Mouse (Mus musculus): Measurements from ENCODE around the gene Ank3. TPM values are rescaled to one million over a fixed set of nuclear protein-coding genes. Genes with fewer than 3 reads are reported as not detected.

Ank3 gene
- polyA plus RNA-seq, 1 experiment from 2014 or later: 136 TPM

DNA sequence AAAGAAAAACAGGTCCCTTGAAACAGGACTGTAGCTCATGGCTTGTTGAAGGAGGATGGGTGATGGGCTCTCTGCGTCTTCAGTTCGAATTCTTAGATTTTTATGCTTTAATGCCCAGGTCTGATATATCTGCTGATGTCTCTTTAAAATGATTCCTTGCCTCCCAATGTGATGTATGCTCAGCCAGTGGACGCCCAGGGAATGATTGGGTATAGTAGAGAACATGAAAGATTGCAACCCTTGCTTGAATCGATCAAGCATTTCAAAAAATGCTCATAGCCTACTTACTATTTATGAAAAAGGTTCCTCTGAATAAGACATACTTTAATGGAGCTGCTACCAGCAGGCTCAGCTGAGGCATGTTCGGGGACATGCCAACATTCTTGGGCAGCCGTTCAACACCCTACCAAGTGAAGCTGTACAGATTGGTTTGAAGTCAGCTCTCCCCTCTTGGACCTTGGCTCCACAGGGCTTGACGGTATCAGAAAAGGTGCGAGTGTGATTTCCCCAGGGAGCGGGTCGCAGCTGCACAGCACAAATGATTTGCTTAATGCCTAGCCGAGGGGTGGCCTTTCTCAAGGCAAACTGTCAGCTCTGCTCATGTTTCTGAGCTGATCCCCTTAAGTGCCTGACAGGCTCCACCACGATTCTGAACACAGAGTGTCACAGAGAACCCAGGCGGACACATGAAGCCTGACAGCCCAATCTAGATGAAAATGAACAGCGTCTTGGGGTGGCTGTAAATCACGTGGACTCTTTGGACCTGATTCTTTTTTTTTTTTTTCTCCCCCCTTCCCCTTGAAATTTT, 136.8 kb downstream of the Ank3 start:
- 22% methylated on average over 15 of the region's 15 CpGs for WGBS

DNA sequence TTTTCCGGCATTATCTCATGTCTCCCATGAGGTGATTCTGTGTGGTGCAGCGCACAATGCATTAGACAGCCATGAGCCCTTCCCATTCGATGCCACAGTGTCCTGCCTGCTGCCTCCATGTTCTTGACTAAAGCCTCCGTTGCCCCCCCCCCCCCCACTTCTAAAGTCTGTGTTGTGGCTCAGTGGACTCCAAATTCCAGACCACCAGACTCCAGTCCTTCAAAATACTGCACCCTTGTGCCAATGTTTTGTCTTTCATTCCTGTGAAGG, 137.3 kb downstream of the Ank3 start:
- WGBS: 27% methylated on average over 4 of the region's 4 CpGs
- peak overlapping the region; percentile 68 for H3K4me2 ChIP-seq (replicated peaks)
- no peaks in the 10 kb centered on the region for H3K9me3 ChIP-seq (ENCODE audit: control insufficient read depth, low read length)
- peaks cover 28% of the 10 kb centered on the region for H3K4me1 ChIP-seq (replicated peaks; ENCODE audit: control insufficient read depth, insufficient read depth, low read length)
- peak overlapping the region; percentile 67 for H3K4me3 ChIP-seq (replicated peaks; ENCODE audit: low read length)
- H3K9ac ChIP-seq: peak overlapping the region; percentile 93
- peak; percentile 25 for ATAC-seq (ENCODE audit: low FRiP score)
- H3K27ac ChIP-seq: peak overlapping the region; percentile 93
- DNase-seq (ENCODE audit: low spot score): no peak
- H3K36me3 ChIP-seq (replicated peaks; ENCODE audit: control insufficient read depth, insufficient read depth): no peaks in the 10 kb centered on the region
- H3K27me3 ChIP-seq (ENCODE audit: control insufficient read depth, insufficient read depth, low read length): no peaks in the 10 kb centered on the region

More for the DNA sequence above, 136.8 kb downstream of the Ank3 start:
- H3K9me3 ChIP-seq (ENCODE audit: control insufficient read depth, low read length): no peaks in the 10 kb centered on the region
- H3K4me1 ChIP-seq (replicated peaks; ENCODE audit: control insufficient read depth, insufficient read depth, low read length): peaks cover 28% of the 10 kb centered on the region
- H3K27me3 ChIP-seq (ENCODE audit: control insufficient read depth, insufficient read depth, low read length): no peaks in the 10 kb centered on the region
- peak overlapping the region; percentile 93 for H3K9ac ChIP-seq
- no peaks in the 10 kb centered on the region for H3K36me3 ChIP-seq (replicated peaks; ENCODE audit: control insufficient read depth, insufficient read depth)
- DNase-seq (ENCODE audit: low spot score): peak; percentile 71
- peak overlapping the region; percentile 67 for H3K4me3 ChIP-seq (replicated peaks; ENCODE audit: low read length)
- H3K4me2 ChIP-seq (replicated peaks): peak overlapping the region; percentile 68
- peak; percentile 70 for ATAC-seq (ENCODE audit: low FRiP score)
- H3K27ac ChIP-seq: peak overlapping the region; percentile 93

DNA sequence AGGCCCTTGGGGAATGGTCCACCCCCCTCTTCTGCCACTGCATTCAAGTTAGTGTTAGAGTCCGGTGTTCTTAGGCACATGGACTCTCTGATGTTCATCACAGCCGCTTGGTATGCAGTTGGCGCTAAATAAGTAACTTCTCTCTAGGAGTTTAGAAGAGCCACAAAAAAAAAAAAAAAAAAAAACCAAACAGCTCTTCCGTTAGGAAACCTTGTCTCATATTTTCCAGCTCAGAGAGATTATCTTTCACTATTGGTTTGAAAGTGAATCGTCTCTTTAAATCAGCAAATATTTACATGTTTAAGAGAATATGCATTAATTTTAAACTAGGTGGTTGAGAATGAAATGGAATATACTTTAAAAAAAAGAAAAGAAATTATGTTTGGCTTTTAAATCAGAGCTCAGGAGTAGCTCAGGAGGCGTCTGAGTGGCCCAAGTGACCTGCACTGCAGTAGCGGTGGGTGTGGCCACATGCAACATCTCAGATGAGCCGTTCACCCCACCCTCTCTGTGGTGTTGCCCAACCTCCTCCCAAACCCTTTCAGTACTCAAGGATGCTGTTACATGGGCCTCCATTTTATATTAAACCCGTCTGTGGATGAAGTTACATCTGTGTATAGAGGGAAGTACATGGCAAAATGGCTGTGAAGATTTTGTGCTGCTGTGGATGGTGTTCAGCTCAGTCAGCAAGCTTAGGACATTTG, 138.0 kb downstream of the Ank3 start:
- no peaks in the 10 kb centered on the region for H3K27me3 ChIP-seq (ENCODE audit: control insufficient read depth, insufficient read depth, low read length)
- ATAC-seq (ENCODE audit: low FRiP score): no peak
- H3K36me3 ChIP-seq (replicated peaks; ENCODE audit: control insufficient read depth, insufficient read depth): no peaks in the 10 kb centered on the region
- peak overlapping the region; percentile 93 for H3K27ac ChIP-seq
- peak overlapping the region; percentile 68 for H3K4me2 ChIP-seq (replicated peaks)
- H3K4me1 ChIP-seq (replicated peaks; ENCODE audit: control insufficient read depth, insufficient read depth, low read length): peaks cover 28% of the 10 kb centered on the region
- peak overlapping the region; percentile 93 for H3K9ac ChIP-seq
- peak overlapping the region; percentile 67 for H3K4me3 ChIP-seq (replicated peaks; ENCODE audit: low read length)
- DNase-seq (ENCODE audit: low spot score): no peak
- H3K9me3 ChIP-seq (ENCODE audit: control insufficient read depth, low read length): no peaks in the 10 kb centered on the region
- 50% methylated on average over 9 of the region's 9 CpGs for WGBS

DNA sequence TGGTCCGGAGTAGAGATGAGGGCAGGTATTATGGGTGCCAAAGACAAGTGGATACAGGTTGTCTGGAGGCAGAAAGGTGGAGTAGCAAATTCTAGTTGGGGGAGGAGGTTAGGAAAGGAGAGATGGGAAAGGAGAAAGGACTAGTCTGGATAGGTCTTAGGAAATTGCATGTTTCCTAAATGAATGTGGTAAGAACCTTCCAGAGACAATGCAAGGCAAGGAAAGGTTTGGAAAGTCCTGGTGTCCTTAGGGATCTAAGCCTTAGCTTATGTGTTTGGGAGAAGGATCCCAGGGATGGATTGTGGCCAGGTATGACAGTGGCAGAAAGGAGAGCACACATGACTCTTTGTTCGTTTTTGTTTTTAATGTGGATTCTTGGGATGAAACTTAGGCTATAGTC, 139.7 kb downstream of the Ank3 start:
- Histone ChIP-seq H3K4me1 (replicated peaks; ENCODE audit: control insufficient read depth, insufficient read depth, low read length) (peaks cover 16% of the 10 kb centered on the region), H3K36me3 (replicated peaks; ENCODE audit: control insufficient read depth, insufficient read depth) (no peaks in the 10 kb centered on the region), H3K9me3 (ENCODE audit: control insufficient read depth, low read length) (no peaks in the 10 kb centered on the region), H3K27ac (no peak overlapping the region), H3K27me3 (ENCODE audit: control insufficient read depth, insufficient read depth, low read length) (no peaks in the 10 kb centered on the region), H3K4me2 (replicated peaks) (peak overlapping the region; percentile 68), H3K9ac (no peak overlapping the region), H3K4me3 (replicated peaks; ENCODE audit: low read length) (no peak overlapping the region; the same call in 1 of the 2 replicates)
- DNase-seq (ENCODE audit: low spot score): no peak
- no peak for ATAC-seq (ENCODE audit: low FRiP score)
- WGBS: 86% methylated on average over 2 of the region's 2 CpGs

DNA sequence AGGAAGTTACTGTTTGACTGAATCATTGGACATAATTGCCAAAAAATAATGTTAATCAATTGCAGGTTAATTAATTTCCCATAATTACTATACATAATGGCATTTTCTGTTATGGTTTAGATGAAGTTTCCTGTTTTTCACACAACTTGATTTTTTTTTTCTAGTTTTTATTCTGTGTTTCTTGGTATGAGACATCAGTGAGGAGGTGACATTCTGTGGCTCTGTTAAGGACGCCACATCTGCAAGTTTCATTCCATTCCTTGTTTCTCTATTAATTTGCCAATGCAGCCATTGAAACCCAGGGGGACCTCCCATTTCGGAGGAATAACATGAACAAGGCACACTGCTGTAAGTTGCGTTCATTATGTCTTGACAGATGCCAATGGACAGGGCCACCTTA, 143.9 kb downstream of the Ank3 start:
- no peaks in the 10 kb centered on the region for H3K9me3 ChIP-seq (ENCODE audit: control insufficient read depth, low read length)
- DNase-seq (ENCODE audit: low spot score) (no peak), ATAC-seq (ENCODE audit: low FRiP score) (no peak)
- no peak overlapping the region for H3K9ac ChIP-seq
- H3K4me1 ChIP-seq (replicated peaks; ENCODE audit: control insufficient read depth, insufficient read depth, low read length): peaks cover 15% of the 10 kb centered on the region
- no peaks in the 10 kb centered on the region for H3K27me3 ChIP-seq (ENCODE audit: control insufficient read depth, insufficient read depth, low read length)
- H3K4me2 ChIP-seq (replicated peaks): no peak overlapping the region
- no peaks in the 10 kb centered on the region for H3K36me3 ChIP-seq (replicated peaks; ENCODE audit: control insufficient read depth, insufficient read depth)
- WGBS: 71% methylated on average over 3 of the region's 3 CpGs
- H3K27ac ChIP-seq: no peak overlapping the region
- no peak overlapping the region for H3K4me3 ChIP-seq (replicated peaks; ENCODE audit: low read length)

DNA sequence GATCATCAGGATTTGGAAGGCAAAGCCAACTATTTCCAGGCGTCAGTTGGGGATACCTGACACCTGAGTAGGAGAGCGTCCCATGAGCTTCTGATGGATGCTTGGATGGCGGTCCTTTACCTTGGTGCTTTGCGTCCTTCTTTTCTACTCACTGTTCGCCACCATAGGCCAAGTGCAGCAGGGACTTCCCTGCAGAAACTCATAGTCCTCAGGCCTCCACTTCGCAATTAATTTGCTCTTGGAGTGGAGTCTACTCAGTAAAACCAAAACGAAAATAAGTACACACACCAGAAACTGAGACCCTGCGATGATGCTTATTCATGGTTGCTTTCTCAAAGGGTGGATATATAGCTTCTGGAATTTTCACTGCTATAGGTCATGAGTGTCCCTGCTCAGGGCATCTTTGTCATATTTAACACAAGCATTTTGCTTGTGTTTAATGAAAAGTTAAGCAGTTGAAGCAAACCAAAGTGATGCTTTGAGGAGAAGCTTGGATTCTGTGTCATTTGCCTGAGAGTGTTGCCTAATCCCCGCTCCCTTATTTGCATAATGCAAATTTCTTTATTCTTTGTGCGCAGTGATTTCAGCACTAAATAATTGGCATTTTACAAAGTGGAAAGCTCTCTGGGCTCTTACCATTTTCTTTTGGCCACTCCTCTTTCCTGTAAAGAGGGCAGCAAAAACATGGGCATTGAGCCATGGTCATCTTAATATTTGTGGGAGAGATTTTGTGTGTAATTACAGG, 145.5 kb downstream of the Ank3 start:
- Histone ChIP-seq H3K27ac (no peak overlapping the region), H3K9me3 (ENCODE audit: control insufficient read depth, low read length) (no peaks in the 10 kb centered on the region), H3K27me3 (ENCODE audit: control insufficient read depth, insufficient read depth, low read length) (no peaks in the 10 kb centered on the region), H3K4me3 (replicated peaks; ENCODE audit: low read length) (no peak overlapping the region), H3K4me2 (replicated peaks) (no peak overlapping the region), H3K9ac (no peak overlapping the region), H3K36me3 (replicated peaks; ENCODE audit: control insufficient read depth, insufficient read depth) (no peaks in the 10 kb centered on the region), H3K4me1 (replicated peaks; ENCODE audit: control insufficient read depth, insufficient read depth, low read length) (no peaks in the 10 kb centered on the region)
- 89% methylated on average over 10 of the region's 10 CpGs for WGBS
- DNase-seq (ENCODE audit: low spot score): no peak
- no peak for ATAC-seq (ENCODE audit: low FRiP score)

DNA sequence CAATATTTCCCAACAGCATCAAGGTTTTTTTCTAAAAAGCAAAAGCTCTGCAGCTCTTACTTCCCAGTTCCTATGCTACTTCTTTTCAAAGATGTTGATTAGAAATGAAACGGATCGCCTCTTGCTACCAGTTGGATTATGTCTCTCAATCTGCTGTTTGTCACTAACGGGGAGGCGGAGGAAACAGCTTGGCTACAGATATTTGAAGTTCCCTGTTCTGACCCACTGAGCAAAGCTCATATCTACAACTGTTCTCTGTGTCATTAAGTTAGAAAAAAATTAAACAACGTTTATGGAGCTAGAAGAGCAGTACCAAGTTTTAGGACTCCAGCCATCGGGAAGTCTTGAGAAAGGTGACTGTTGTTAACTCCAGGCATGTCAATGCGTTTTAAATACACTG, 146.1 kb downstream of the Ank3 start:
- Histone ChIP-seq H3K9me3 (ENCODE audit: control insufficient read depth, low read length) (no peaks in the 10 kb centered on the region), H3K27ac (no peak overlapping the region), H3K4me3 (replicated peaks; ENCODE audit: low read length) (no peak overlapping the region), H3K9ac (no peak overlapping the region), H3K4me1 (replicated peaks; ENCODE audit: control insufficient read depth, insufficient read depth, low read length) (no peaks in the 10 kb centered on the region), H3K27me3 (ENCODE audit: control insufficient read depth, insufficient read depth, low read length) (no peaks in the 10 kb centered on the region), H3K36me3 (replicated peaks; ENCODE audit: control insufficient read depth, insufficient read depth) (no peaks in the 10 kb centered on the region), H3K4me2 (replicated peaks) (no peak overlapping the region)
- DNase-seq (ENCODE audit: low spot score) (no peak), ATAC-seq (ENCODE audit: low FRiP score) (no peak)
- WGBS: 89% methylated on average over 7 of the region's 7 CpGs

DNA sequence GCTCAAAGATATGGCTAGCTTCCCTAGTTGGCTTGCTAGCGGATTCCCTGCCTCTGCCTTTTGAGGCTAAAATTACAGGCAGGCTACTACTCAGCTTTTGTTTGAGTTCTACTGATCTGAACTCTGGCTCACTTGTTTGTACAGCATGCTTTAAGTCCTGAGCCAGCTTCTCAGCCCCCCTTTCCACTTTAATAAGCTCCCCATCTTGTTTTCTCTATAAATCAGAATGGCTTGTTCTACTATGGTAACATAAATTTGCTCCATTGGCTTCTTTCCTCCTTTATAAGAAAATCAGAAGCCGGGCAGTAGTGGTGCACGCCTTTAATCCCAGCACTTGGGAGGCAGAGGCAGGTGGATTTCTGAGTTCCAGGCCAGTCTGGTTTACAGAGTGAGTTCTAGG, 147.4 kb downstream of the Ank3 start:
- Histone ChIP-seq H3K4me1 (replicated peaks; ENCODE audit: control insufficient read depth, insufficient read depth, low read length) (no peaks in the 10 kb centered on the region), H3K27ac (no peak overlapping the region), H3K4me3 (replicated peaks; ENCODE audit: low read length) (no peak overlapping the region), H3K9me3 (ENCODE audit: control insufficient read depth, low read length) (no peaks in the 10 kb centered on the region), H3K4me2 (replicated peaks) (no peak overlapping the region), H3K36me3 (replicated peaks; ENCODE audit: control insufficient read depth, insufficient read depth) (no peaks in the 10 kb centered on the region), H3K27me3 (ENCODE audit: control insufficient read depth, insufficient read depth, low read length) (no peaks in the 10 kb centered on the region), H3K9ac (no peak overlapping the region)
- no peak for DNase-seq (ENCODE audit: low spot score)
- ATAC-seq (ENCODE audit: low FRiP score): no peak
- 91% methylated on average over 3 of the region's 3 CpGs for WGBS

DNA sequence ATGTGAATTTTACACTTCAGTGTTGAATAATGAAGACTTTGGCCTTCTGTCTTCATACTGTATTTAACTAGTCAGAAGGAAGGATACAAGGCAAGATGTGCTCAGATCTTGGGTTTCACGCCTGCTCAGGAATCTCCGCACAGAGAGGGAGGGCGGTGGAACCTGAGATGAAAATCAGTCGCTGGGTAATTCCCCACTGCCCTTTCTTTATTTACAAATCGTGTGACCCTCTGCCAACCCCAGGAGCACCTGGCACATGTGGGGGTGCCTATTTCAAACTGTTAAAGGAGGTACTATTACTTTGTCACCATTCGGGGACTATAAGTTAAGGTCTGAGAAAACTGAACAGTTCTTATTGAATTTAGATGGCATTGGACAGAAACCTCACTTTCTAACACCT, 148.1 kb downstream of the Ank3 start:
- Histone ChIP-seq H3K4me1 (replicated peaks; ENCODE audit: control insufficient read depth, insufficient read depth, low read length) (no peaks in the 10 kb centered on the region), H3K4me3 (replicated peaks; ENCODE audit: low read length) (no peak overlapping the region), H3K4me2 (replicated peaks) (no peak overlapping the region), H3K9ac (no peak overlapping the region), H3K27me3 (ENCODE audit: control insufficient read depth, insufficient read depth, low read length) (no peaks in the 10 kb centered on the region), H3K27ac (no peak overlapping the region), H3K9me3 (ENCODE audit: control insufficient read depth, low read length) (no peaks in the 10 kb centered on the region), H3K36me3 (replicated peaks; ENCODE audit: control insufficient read depth, insufficient read depth) (no peaks in the 10 kb centered on the region)
- ATAC-seq (ENCODE audit: low FRiP score): no peak
- 87% methylated on average over 6 of the region's 6 CpGs for WGBS
- no peak for DNase-seq (ENCODE audit: low spot score)
